Mouse (Mus musculus) CH12.LX (cell line): ENCODE measurements around the gene Hist3h2a. TPM values are rescaled to one million over a fixed set of nuclear protein-coding genes. Genes with fewer than 3 reads are reported as not detected.

Experiments
- DNase-seq: peaks from one replicate; pipeline ENCODE4 v3.0.0-alpha.2; 2013; ENCODE audit errors: extremely low read depth
- H3K27ac ChIP-seq: 2 replicates; pipeline ENCODE4 v1.5.1; 2012; ENCODE audit warnings: low read depth, mild to moderate bottlenecking, control low read depth, moderate library complexity; ENCODE audit not compliant: insufficient read depth
- H3K27me3 ChIP-seq: replicated peaks from 2 replicates; pipeline ENCODE3; 2012; ENCODE audit warnings: inconsistent platforms
- H3K36me3 ChIP-seq, 2 experiments: replicated peaks in 1 of 2; 2 replicates each; pipeline versions ENCODE3 to v1.6.1; 2012; ENCODE audit warnings: inconsistent platforms in 1 of 2, low read length in 1 of 2, mild to moderate bottlenecking in 1 of 2, mixed read lengths in 1 of 2, moderate library complexity in 1 of 2; ENCODE audit not compliant: control insufficient read depth in 1 of 2, insufficient read depth in 1 of 2
- H3K4me1 ChIP-seq, 2 experiments: 2 replicates each; pipeline ENCODE4 v1.6.1; 2012; ENCODE audit warnings: inconsistent platforms in 1 of 2, moderate library complexity in 1 of 2; ENCODE audit not compliant: insufficient read depth in 2 of 2, control insufficient read depth in 1 of 2
- H3K4me2 ChIP-seq: 2 replicates; pipeline ENCODE4 v1.6.1; 2012; ENCODE audit warnings: low read depth, mild to moderate bottlenecking, control low read depth; ENCODE audit not compliant: poor library complexity, insufficient read depth, severe bottlenecking
- H3K4me3 ChIP-seq, 3 experiments: fragments of 150-350 bp in 1 of 3; sonication (generic) in 1 of 3; replicated peaks in 1 of 3; 2 replicates each; pipeline versions ENCODE3 to v1.5.1; 2011 to 2012; ENCODE audit warnings: low read depth in 2 of 3, low read length in 2 of 3, mild to moderate bottlenecking in 2 of 3, moderate library complexity in 2 of 3, control low read depth in 1 of 3, improper control_type of control experiment in 1 of 3, inconsistent platforms in 1 of 3, mixed read lengths in 1 of 3; ENCODE audit not compliant: poor library complexity in 1 of 3
- H3K79me2 ChIP-seq: replicated peaks from 2 replicates; pipeline ENCODE4 v1.6.1; 2012; ENCODE audit warnings: mild to moderate bottlenecking, moderate library complexity; ENCODE audit not compliant: control insufficient read depth, poor library complexity, insufficient read depth, severe bottlenecking; ENCODE audit errors: extremely low read depth
- H3K9ac ChIP-seq: 2 replicates; pipeline ENCODE4 v1.6.1; 2012; ENCODE audit warnings: low read depth, mild to moderate bottlenecking, control low read depth, moderate library complexity; ENCODE audit not compliant: insufficient read depth
- H3K9me3 ChIP-seq: replicated peaks from 2 replicates; pipeline ENCODE3; 2012; ENCODE audit warnings: low read length, inconsistent platforms, mixed read lengths
- BHLHE40 ChIP-seq: IDR thresholded peaks from 2 replicates; pipeline ENCODE4 v1.6.1; 2011; ENCODE audit warnings: mild to moderate bottlenecking, low read depth, low read length, improper control_type of control experiment
- CHD1 ChIP-seq: IDR thresholded peaks from 2 replicates; pipeline ENCODE4 v1.6.1; 2012; ENCODE audit warnings: low read depth, low read length, improper control_type of control experiment, inconsistent platforms
- CHD2 ChIP-seq: IDR thresholded peaks from 2 replicates; pipeline ENCODE4 v1.6.1; 2011; ENCODE audit warnings: low read length, improper control_type of control experiment
- CTCF ChIP-seq, 2 experiments: IDR thresholded peaks in 1 of 2; conservative IDR thresholded peaks in 1 of 2; 2 replicates each; pipeline ENCODE4 v1.5.1; 2011 to 2012; ENCODE audit warnings: low read depth in 2 of 2, low read length in 2 of 2, improper control_type of control experiment in 1 of 2, inconsistent platforms in 1 of 2, mild to moderate bottlenecking in 1 of 2, moderate library complexity in 1 of 2
- E2F4 ChIP-seq: IDR thresholded peaks from 2 replicates; pipeline ENCODE4 v1.6.1; 2011; ENCODE audit warnings: low read depth, low read length, improper control_type of control experiment; ENCODE audit not compliant: insufficient replicate concordance
- ELF1 ChIP-seq: IDR thresholded peaks from 2 replicates; pipeline ENCODE4 v1.6.1; 2014; ENCODE audit warnings: low read depth, mild to moderate bottlenecking, inconsistent platforms, low read length, improper control_type of control experiment
- EP300 ChIP-seq: IDR thresholded peaks from 2 replicates; pipeline ENCODE4 v1.6.1; 2011; ENCODE audit warnings: low read length, improper control_type of control experiment
- ETS1 ChIP-seq: conservative IDR thresholded peaks from 2 replicates; pipeline ENCODE4 v1.6.1; 2012; ENCODE audit warnings: low read depth, mild to moderate bottlenecking, inconsistent platforms, low read length, improper control_type of control experiment, moderate library complexity
- GABPA ChIP-seq: IDR thresholded peaks from 2 replicates; pipeline ENCODE4 v1.6.1; 2012; ENCODE audit warnings: low read depth, low read length, improper control_type of control experiment, inconsistent platforms; ENCODE audit not compliant: insufficient replicate concordance
- HCFC1 ChIP-seq: IDR thresholded peaks from 2 replicates; pipeline ENCODE4 v1.6.1; 2012; ENCODE audit warnings: low read depth, mild to moderate bottlenecking, inconsistent platforms, low read length, improper control_type of control experiment
- IRF4 ChIP-seq: IDR thresholded peaks from 2 replicates; pipeline ENCODE4 v1.6.1; 2014; ENCODE audit warnings: low read depth, mild to moderate bottlenecking, inconsistent platforms, low read length, improper control_type of control experiment
- JUN ChIP-seq: IDR thresholded peaks from 2 replicates; pipeline ENCODE4 v1.6.1; 2011; ENCODE audit warnings: low read depth, mild to moderate bottlenecking, low read length, improper control_type of control experiment, moderate library complexity; ENCODE audit not compliant: insufficient read depth
- JUND ChIP-seq: conservative IDR thresholded peaks from 2 replicates; pipeline ENCODE4 v1.6.1; 2011; ENCODE audit warnings: low read depth, low read length, improper control_type of control experiment
- KAT2A ChIP-seq: IDR thresholded peaks from 2 replicates; pipeline ENCODE4 v1.6.1; 2012; ENCODE audit warnings: low read length, improper control_type of control experiment, inconsistent platforms; ENCODE audit not compliant: insufficient replicate concordance
- MAFK ChIP-seq: IDR thresholded peaks from 2 replicates; pipeline ENCODE4 v1.6.1; 2011; ENCODE audit warnings: low read length, improper control_type of control experiment; ENCODE audit not compliant: insufficient replicate concordance
- MAX ChIP-seq: IDR thresholded peaks from 2 replicates; pipeline ENCODE4 v1.6.1; 2011; ENCODE audit warnings: low read length, improper control_type of control experiment
- MAZ ChIP-seq: IDR thresholded peaks from 2 replicates; pipeline ENCODE4 v1.6.1; 2012; ENCODE audit warnings: low read depth, mild to moderate bottlenecking, inconsistent platforms, low read length, improper control_type of control experiment, moderate library complexity
- MEF2A ChIP-seq: IDR thresholded peaks from 2 replicates; pipeline ENCODE4 v1.6.1; 2014; ENCODE audit warnings: low read depth, mild to moderate bottlenecking, inconsistent platforms, low read length, improper control_type of control experiment, borderline replicate concordance
- MXI1 ChIP-seq: IDR thresholded peaks from 2 replicates; pipeline ENCODE4 v1.6.1; 2011; ENCODE audit warnings: mild to moderate bottlenecking, low read depth, low read length, improper control_type of control experiment
- MYC ChIP-seq: IDR thresholded peaks from 2 replicates; pipeline ENCODE4 v1.6.1; 2011; ENCODE audit warnings: low read depth, mild to moderate bottlenecking, improper control_type of control experiment, low read length
- NELFE ChIP-seq: IDR thresholded peaks from 2 replicates; pipeline ENCODE4 v1.6.1; 2011; ENCODE audit warnings: low read depth, low read length, improper control_type of control experiment
- NRF1 ChIP-seq: IDR thresholded peaks from 2 replicates; pipeline ENCODE4 v1.6.1; 2014; ENCODE audit warnings: low read depth, mild to moderate bottlenecking, inconsistent platforms, low read length, improper control_type of control experiment, moderate library complexity
- PAX5 ChIP-seq: IDR thresholded peaks from 2 replicates; pipeline ENCODE4 v1.6.1; 2012; ENCODE audit warnings: low read length, inconsistent platforms, mixed read lengths
- POLR2A ChIP-seq: IDR thresholded peaks from 2 replicates; pipeline ENCODE4 v1.6.1; 2011; ENCODE audit warnings: low read depth, mild to moderate bottlenecking, improper control_type of control experiment, low read length
- POLR2AphosphoS2 ChIP-seq: IDR thresholded peaks from 2 replicates; pipeline ENCODE4 v1.6.1; 2011; ENCODE audit warnings: low read depth, low read length, improper control_type of control experiment
- RAD21 ChIP-seq: IDR thresholded peaks from 2 replicates; pipeline ENCODE4 v1.6.1; 2011; ENCODE audit warnings: low read depth, mild to moderate bottlenecking, low read length, improper control_type of control experiment, moderate library complexity
- RCOR1 ChIP-seq: conservative IDR thresholded peaks from 2 replicates; pipeline ENCODE4 v1.6.1; 2012; ENCODE audit warnings: low read depth, mild to moderate bottlenecking, inconsistent platforms, low read length, improper control_type of control experiment
- SIN3A ChIP-seq: IDR thresholded peaks from 2 replicates; pipeline ENCODE4 v1.6.1; 2012; ENCODE audit warnings: low read length, improper control_type of control experiment, inconsistent platforms
- SMC3 ChIP-seq: IDR thresholded peaks from 2 replicates; pipeline ENCODE4 v1.6.1; 2011; ENCODE audit warnings: low read depth, low read length, improper control_type of control experiment
- TBP ChIP-seq: conservative IDR thresholded peaks from 2 replicates; pipeline ENCODE4 v1.6.1; 2011; ENCODE audit warnings: low read depth, low read length, improper control_type of control experiment
- TCF12 ChIP-seq: IDR thresholded peaks from 2 replicates; pipeline ENCODE4 v1.6.1; 2014; ENCODE audit warnings: low read depth, mild to moderate bottlenecking, inconsistent platforms, low read length, improper control_type of control experiment
- UBTF ChIP-seq: IDR thresholded peaks from 2 replicates; pipeline ENCODE4 v1.6.1; 2012; ENCODE audit warnings: low read depth, mild to moderate bottlenecking, inconsistent platforms, low read length, improper control_type of control experiment, moderate library complexity
- USF1 ChIP-seq: IDR thresholded peaks from 2 replicates; pipeline ENCODE4 v1.6.1; 2014; ENCODE audit warnings: low read depth, mild to moderate bottlenecking, inconsistent platforms, low read length, improper control_type of control experiment
- USF2 ChIP-seq: conservative IDR thresholded peaks from 2 replicates; pipeline ENCODE4 v1.6.1; 2011; ENCODE audit warnings: low read depth, low read length, improper control_type of control experiment
- ZC3H11A ChIP-seq: IDR thresholded peaks from 2 replicates; pipeline ENCODE4 v1.6.1; 2012; ENCODE audit warnings: low read depth, mild to moderate bottlenecking, inconsistent platforms, low read length, improper control_type of control experiment
- ZKSCAN1 ChIP-seq: IDR thresholded peaks from 2 replicates; pipeline ENCODE4 v1.6.1; 2012; ENCODE audit warnings: low read depth, inconsistent platforms, low read length, improper control_type of control experiment, borderline replicate concordance
- ZMIZ1 ChIP-seq: IDR thresholded peaks from 2 replicates; pipeline ENCODE4 v1.6.1; 2012; ENCODE audit warnings: low read depth, mild to moderate bottlenecking, inconsistent platforms, low read length, improper control_type of control experiment
- ZNF384 ChIP-seq: IDR thresholded peaks from 2 replicates; pipeline ENCODE4 v1.6.1; 2012; ENCODE audit warnings: low read depth, low read length, improper control_type of control experiment, inconsistent platforms
- dilution Hi-C: fragments of 300-500 bp; cut with MboI; formaldehyde crosslinking; loops from 2 replicates; pipeline ENCODE4 v1.14.3; 2020; ENCODE audit warnings: low sequenced_read_pairs; ENCODE audit not compliant: extremely low pct_unique_long_range_greater_than_20kb, extremely low pct_ligation_motif_present
- in situ Hi-C: fragments of 300-500 bp; cut with MboI; formaldehyde crosslinking; loops from 3 replicates; pipeline ENCODE4 v1.14.3; 2019; ENCODE audit warnings: low sequenced_read_pairs, low pct_ligation_motif_present, low pct_unique_long_range_greater_than_20kb, mixed read lengths
- polyA plus RNA-seq: library from polyadenylated mRNA; unstranded; fragments of >175 nt; gene quantifications from 2 replicates; pipeline ENCODE4 v1.2.1, GENCODE M21; 2012; ENCODE audit warnings: low read depth; ENCODE audit not compliant: insufficient read length
- total RNA-seq, 2 experiments: library from RNA; depleted of rRNA; stranded (reverse); fragments of 300-350 nt in 1 of 2; fragments of >200 nt in 1 of 2; gene quantifications; 2 replicates each; pipeline ENCODE4 v1.2.3; 2012 to 2014

Gene Hist3h2a
- total and polyA plus RNA-seq, 3 experiments: 1.2 to 97.2 (median 6.1) TPM

GRCm38 (mm10) chr11:58959186-58959825 is 4.8 kb downstream of the Hist3h2a start:
- in situ Hi-C loops: loop anchor here (5.0 kb wide), 1 partner anchor 37 kb away; no protein-coding TSS in a partner anchor
- Histone ChIP-seq H3K36me3 (peaks cover 2 to 20% of the 10 kb centered on the region in 2 experiments), H3K79me2 (peaks cover 2% of the 10 kb centered on the region; the same call in 1 of the 2 replicates), H3K9me3 (peaks cover 7% of the 10 kb centered on the region), H3K9ac (peak overlapping the region; percentile 24), H3K4me2 (peak overlapping the region; percentile 95), H3K4me3 (peak overlapping the region in 1 of 3 experiments; percentile 47), H3K4me1 (peaks cover 13 to 41% of the 10 kb centered on the region in 2 experiments), H3K27me3 (no peaks in the 10 kb centered on the region), H3K27ac (no peak overlapping the region)
- peak; percentile 62 for DNase-seq
- TF ChIP-seq SMC3: no peak
- no peak for TF ChIP-seq KAT2A
- no peak for TF ChIP-seq RAD21
- TF ChIP-seq E2F4: no peak
- TF ChIP-seq GABPA: no peak
- TF ChIP-seq POLR2A: no peak
- TF ChIP-seq PAX5: no peak
- TF ChIP-seq HCFC1: peak; percentile 25; the same call in 1 of the 2 replicates
- no peak for TF ChIP-seq CTCF (conservative IDR thresholded peaks at IDR 0.05 in 1 of 2, IDR thresholded peaks at IDR 0.05 in 1 of 2; ENCODE audit: low read depth in 2 of 2, low read length in 2 of 2)
- TF ChIP-seq BHLHE40: peak; percentile 79
- TF ChIP-seq USF1: no peak
- TF ChIP-seq JUND: peak; percentile 64
- TF ChIP-seq ZC3H11A: no peak
- TF ChIP-seq SIN3A: peak; percentile 83; the same call in 1 of the 2 replicates
- TF ChIP-seq MEF2A: peak; percentile 69; the same call in 1 of the 2 replicates
- TF ChIP-seq ZKSCAN1: no peak
- TF ChIP-seq UBTF: no peak
- no peak for TF ChIP-seq NRF1
- TF ChIP-seq TCF12: peak; percentile 28; the same call in 1 of the 2 replicates
- no peak for TF ChIP-seq POLR2AphosphoS2
- TF ChIP-seq IRF4: peak; percentile 96
- no peak for TF ChIP-seq NELFE
- peak; percentile 84 for TF ChIP-seq RCOR1
- TF ChIP-seq JUN: peak; percentile 52; the same call in 1 of the 2 replicates
- no peak for TF ChIP-seq ELF1
- peak; percentile 82 for TF ChIP-seq ETS1
- TF ChIP-seq ZMIZ1: no peak
- peak; percentile 48; the same call in 1 of the 2 replicates for TF ChIP-seq MYC
- TF ChIP-seq MAFK: peak; percentile 51; the same call in 1 of the 2 replicates
- no peak for TF ChIP-seq USF2
- peak; percentile 58 for TF ChIP-seq CHD2
- TF ChIP-seq MAZ: no peak
- no peak for TF ChIP-seq TBP
- peak; percentile 98 for TF ChIP-seq EP300
- TF ChIP-seq CHD1: peak; percentile 28; the same call in 1 of the 2 replicates
- no peak for TF ChIP-seq MXI1
- TF ChIP-seq MAX: peak; percentile 63; the same call in 1 of the 2 replicates
- peak; percentile 26 for TF ChIP-seq ZNF384
- dilution Hi-C loops: no loop called here
